Mouse (Mus musculus) E14TG2a.4 (cell line): ENCODE measurements at regions not wholly inside any gene's neighbourhood (a gene's known extent, or its start where the extent isn't known, plus 50 kb on each side); places are given as distances from the start of the nearest gene placed in this dataset.

ENCODE experiments used
- CTCF ChIP-seq: conservative IDR thresholded peaks from 2 replicates; pipeline ENCODE4 v1.5.1; 2014; ENCODE audit warnings: low read length
- NANOG ChIP-seq: IDR thresholded peaks from 2 replicates; pipeline ENCODE4 v1.6.1; 2014; ENCODE audit warnings: borderline replicate concordance, low read length, mixed read lengths
- POU5F1 ChIP-seq: IDR thresholded peaks from 2 replicates; pipeline ENCODE4 v1.6.1; 2014; ENCODE audit warnings: low read length, borderline replicate concordance

DNA sequence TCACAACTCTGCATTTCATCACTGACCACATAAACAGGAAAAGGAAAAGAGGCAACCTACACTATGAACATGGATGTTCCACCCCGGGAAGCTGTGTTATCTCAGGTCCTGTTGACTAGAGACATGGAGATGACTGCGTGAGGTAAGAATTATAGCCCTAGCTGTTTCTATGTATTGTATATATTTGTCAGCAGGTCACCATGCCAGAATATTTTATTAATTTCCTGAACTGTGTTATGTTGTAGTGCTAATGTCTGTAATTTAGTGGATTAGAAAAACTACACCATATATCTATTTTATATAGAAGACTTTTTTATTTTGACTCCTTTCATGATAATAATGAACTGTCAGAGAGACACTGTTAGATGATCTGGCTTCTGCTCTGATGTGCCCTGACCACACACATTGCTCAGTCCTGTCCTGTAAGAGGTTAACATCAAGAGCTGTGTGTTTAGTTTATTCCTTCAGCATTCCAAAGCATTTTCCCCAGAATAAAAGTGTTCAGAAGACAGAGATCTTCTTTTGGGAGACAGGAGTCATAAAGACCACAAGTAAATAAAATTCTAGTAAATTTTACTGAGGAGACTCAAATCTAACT lies 284.3 kb upstream of the Nr2f1 start:
- no peak for TF ChIP-seq CTCF
- TF ChIP-seq POU5F1, result no peak
- no peak for TF ChIP-seq NANOG
